Mouse (Mus musculus): Measurements from ENCODE around the gene Tagln. TPM values are rescaled to one million over a fixed set of nuclear protein-coding genes. Genes with fewer than 3 reads are reported as not detected.
A peak's percentile ranks its signal among the peaks of the same experiment; 100 is the strongest.

The Tagln gene
- polyA plus RNA-seq, 1 experiment from 2014 or later: 9.5 TPM

GRCm38 (mm10) chr9:45905196-45905595 lies 30.7 kb downstream of the Tagln start:
- WGBS (ENCODE audit: insufficient replicate concordance): 60% methylated on average over 4 of the region's 4 CpGs
- H3K9ac ChIP-seq (ENCODE audit: low read depth, low read length): peak overlapping the region; percentile 100
- H3K27me3 ChIP-seq (ENCODE audit: control insufficient read depth, insufficient read depth, low read depth, low read length): no peaks in the 10 kb centered on the region
- H3K27ac ChIP-seq (ENCODE audit: low read length): no peak overlapping the region; the same call in 1 of the 2 replicates
- H3K4me3 ChIP-seq (ENCODE audit: low read depth, low read length): peak overlapping the region; percentile 100
- H3K4me1 ChIP-seq (ENCODE audit: control insufficient read depth, low read depth, low read length): peaks cover 27% of the 10 kb centered on the region
- H3K36me3 ChIP-seq (ENCODE audit: control insufficient read depth, insufficient read depth): peaks cover 7% of the 10 kb centered on the region
- peak overlapping the region; percentile 89 for H3K4me2 ChIP-seq (ENCODE audit: low read depth, low read length)
- no peaks in the 10 kb centered on the region for H3K9me3 ChIP-seq (replicated peaks; ENCODE audit: control insufficient read depth, low read length)
- no peak for ATAC-seq (ENCODE audit: low read depth)

DNA sequence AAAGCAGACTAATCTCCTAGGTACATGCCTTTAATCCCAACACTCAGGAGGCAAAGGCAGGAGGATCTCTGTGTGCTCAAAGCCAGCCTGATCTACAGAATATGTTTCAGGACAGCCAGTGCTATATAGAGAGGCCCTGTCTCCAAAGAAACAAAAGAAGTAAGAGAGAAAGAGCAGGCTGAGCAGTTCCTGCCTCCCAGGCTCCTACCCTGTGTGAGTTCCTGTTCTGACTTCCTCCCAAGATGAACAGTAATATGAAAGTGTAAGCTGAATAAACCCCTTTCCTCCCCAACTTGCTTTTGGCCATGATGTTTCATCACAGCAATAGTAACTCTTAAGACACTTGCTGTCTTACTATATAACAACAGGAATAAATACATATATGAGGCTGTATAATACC lies 42.2 kb downstream of the Tagln start:
- H3K36me3 ChIP-seq (ENCODE audit: control insufficient read depth, insufficient read depth): peaks cover 24% of the 10 kb centered on the region
- H3K9me3 ChIP-seq (replicated peaks; ENCODE audit: control insufficient read depth, low read length): no peaks in the 10 kb centered on the region
- no peak overlapping the region for H3K9ac ChIP-seq (ENCODE audit: low read depth, low read length)
- H3K4me1 ChIP-seq (ENCODE audit: control insufficient read depth, low read depth, low read length): no peaks in the 10 kb centered on the region
- no peak for ATAC-seq (ENCODE audit: low read depth)
- no peaks in the 10 kb centered on the region for H3K27me3 ChIP-seq (ENCODE audit: control insufficient read depth, insufficient read depth, low read depth, low read length)
- no peak overlapping the region for H3K4me3 ChIP-seq (ENCODE audit: low read depth, low read length)
- no peak overlapping the region for H3K27ac ChIP-seq (ENCODE audit: low read length)
- H3K4me2 ChIP-seq (ENCODE audit: low read depth, low read length): no peak overlapping the region

Small RNA genes within 50 kb of the gene (microRNA-seq; reads per million reads assigned to microRNA genes)
- gene Mir7087: not detected

Other genes with a start within 250 kb of the Tagln start
- gene Cep164, start 107.4 kb downstream of the Tagln start, polyA plus RNA-seq (2015; fragmentation: Nextera tagmentation; extraction: Ambion mirVana): 5.3 and 5.4 TPM in 2 replicates
- gene Bace1, start 97.5 kb downstream of the Tagln start, polyA plus RNA-seq (2015; fragmentation: Nextera tagmentation; extraction: Ambion mirVana): 7.4 and 9.3 TPM in 2 replicates
- 7.2 and 8.4 TPM in 2 replicates for gene Pcsk7, start 29.6 kb downstream of the Tagln start, polyA plus RNA-seq (2015; fragmentation: Nextera tagmentation; extraction: Ambion mirVana)
- gene Rnf214, start 29.1 kb downstream of the Tagln start, polyA plus RNA-seq (2015; fragmentation: Nextera tagmentation; extraction: Ambion mirVana): 15.0 and 16.0 TPM in 2 replicates
- gene Sidt2, start 19.2 kb upstream of the Tagln start, polyA plus RNA-seq (2015; fragmentation: Nextera tagmentation; extraction: Ambion mirVana): 18.5 and 20.5 TPM in 2 replicates
- gene Pafah1b2, start 76.6 kb upstream of the Tagln start, polyA plus RNA-seq (2015; fragmentation: Nextera tagmentation; extraction: Ambion mirVana): 57.6 and 63.3 TPM in 2 replicates
- gene Sik3, start 76.8 kb upstream of the Tagln start, polyA plus RNA-seq (2015; fragmentation: Nextera tagmentation; extraction: Ambion mirVana): 1.6 and 1.7 TPM in 2 replicates

Data from liver, embryonic 16.5 days (tissue).